Mouse (Mus musculus): ENCODE results near the gene Pcnx4.

- TF ChIP-seq CTCF (IDR thresholded peaks at IDR 0.05; ENCODE audit: low read depth, low read length), result no peak
- TF ChIP-seq POLR2A (IDR thresholded peaks at IDR 0.05; ENCODE audit: extremely low read depth, insufficient read depth, low read length), result no peak
Observed at GRCm38 (mm10) chr12:72592991-72593390, 56.8 kb downstream of the Pcnx4 start.

Data from liver, adult 2 months (tissue).